In the genomic region with DNA sequence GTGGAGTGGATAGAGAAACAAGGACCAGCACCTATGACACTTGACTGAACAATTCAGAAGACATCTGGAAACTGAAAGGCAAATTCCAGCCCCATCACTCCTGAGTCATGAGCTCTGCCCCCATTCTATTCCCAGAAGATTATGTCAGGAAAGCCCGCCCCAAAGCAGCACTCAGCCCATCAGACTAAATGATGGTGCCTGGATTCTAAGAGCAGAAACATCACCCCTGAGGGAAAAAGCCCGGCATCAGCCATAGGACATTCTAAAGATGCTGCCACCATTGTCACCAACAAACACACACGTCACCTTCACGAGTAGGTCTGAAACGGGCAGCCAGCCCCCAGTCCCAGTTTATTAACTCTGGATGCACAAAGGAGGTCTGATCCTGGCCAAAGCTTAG, we compare ENCODE assay signal across 17 mouse cellular contexts.
DNase-seq lines count a peak whose midpoint lies in the region; ATAC-seq lines count a peak whose summit lies in the region.
"Had no signal": no experiment of that assay in that cellular context is flagged by ENCODE, and none has a peak within 500 bp of the region (broad histone marks: within the 10 kb centered on the region; RNA-seq: fewer than 3 reads in every experiment).

No protein-coding gene starts in this region.

- H3K27me3 ChIP-seq in neural tube, embryonic 11.5 days (ENCODE audit: control insufficient read depth, insufficient read depth, low read length): no peaks in the 10 kb centered on the region
- no peaks in the 10 kb centered on the region for H3K27me3 ChIP-seq in hindbrain, embryonic 15.5 days

- no peaks in the 10 kb centered on the region for H3K9me3 ChIP-seq in neural tube, embryonic 11.5 days (ENCODE audit: control insufficient read depth, low read length)
- H3K9me3 ChIP-seq in hindbrain, embryonic 15.5 days: no peaks in the 10 kb centered on the region
- H3K9me3 ChIP-seq: heart, embryonic 15.5 days; megakaryocyte, embryonic 14.5 days had no signal

- no peak overlapping the region for H3K4me2 ChIP-seq in neural tube, embryonic 11.5 days (ENCODE audit: low read depth)
- H3K4me2 ChIP-seq in hindbrain, embryonic 15.5 days: peak overlapping the region; percentile 50
- H3K4me2 ChIP-seq: heart, embryonic 15.5 days; lung, embryonic 14.5 days had no signal

- 55% methylated on average over 5 of the region's 5 CpGs for WGBS in neural tube, embryonic 11.5 days
- WGBS in hindbrain, embryonic 15.5 days: 27% methylated on average over 5 of the region's 5 CpGs

- peak; percentile 22 for DNase-seq in cerebellum, adult 11-12 months
- no peak for DNase-seq in cerebellum, adult 8-10 months
- DNase-seq in neural tube, embryonic 11.5 days (ENCODE audit: low spot score): no peak
- no peak for DNase-seq in neural tube, embryonic 10.5 days (ENCODE audit: extremely low spot score, low spot score)
- DNase-seq in retina, embryonic 14.5 days (ENCODE audit: low spot score): peak; percentile 44
- no peak for DNase-seq in kidney, adult 18-20 months
- DNase-seq: gastrocnemius, postnatal 36 days; kidney, adult 8-10 months; layer of hippocampus, adult 9-11 months; lung, embryonic 14.5 days; thymus, adult 2 months had no signal

- H3K36me3 ChIP-seq in neural tube, embryonic 11.5 days (ENCODE audit: control insufficient read depth, insufficient read depth, low read length): no peaks in the 10 kb centered on the region
- no peaks in the 10 kb centered on the region for H3K36me3 ChIP-seq in hindbrain, embryonic 15.5 days
- H3K36me3 ChIP-seq: heart, embryonic 15.5 days had no signal

- H3K27ac ChIP-seq in neural tube, embryonic 11.5 days (ENCODE audit: low read depth, low read length): peak overlapping the region; percentile 51
- H3K27ac ChIP-seq in hindbrain, embryonic 15.5 days (replicated peaks): peak overlapping the region; percentile 91
- H3K27ac ChIP-seq: heart, embryonic 15.5 days had no signal

- peak overlapping the region; percentile 23; the same call in 1 of the 2 replicates for H3K9ac ChIP-seq in neural tube, embryonic 11.5 days (ENCODE audit: low read length)
- H3K9ac ChIP-seq in hindbrain, embryonic 15.5 days: peak overlapping the region; percentile 47
- H3K9ac ChIP-seq: heart, embryonic 15.5 days; lung, embryonic 14.5 days had no signal

- ATAC-seq in neural tube, embryonic 11.5 days (ENCODE audit: insufficient read depth, low FRiP score, low TSS enrichment): no peak
- ATAC-seq in hindbrain, embryonic 15.5 days (ENCODE audit: low FRiP score, low read depth): peak; percentile 21; the same call in 1 of the 2 replicates
- no peak for ATAC-seq in erythroblast, adult 5-6 weeks (replicated peaks; ENCODE audit: low FRiP score, poor library complexity, severe bottlenecking)
- ATAC-seq: activated CD4-positive, CD25-positive, alpha-beta regulatory T cell, adult 4 months had no signal

- H3K4me3 ChIP-seq in neural tube, embryonic 11.5 days (ENCODE audit: low read depth, low read length): no peak overlapping the region
- H3K4me3 ChIP-seq in hindbrain, embryonic 15.5 days: peak overlapping the region; percentile 38
- H3K4me3 ChIP-seq: erythroblast, embryonic 14.5 days; heart, embryonic 15.5 days; megakaryocyte, embryonic 14.5 days had no signal

- no peaks in the 10 kb centered on the region for H3K4me1 ChIP-seq in neural tube, embryonic 11.5 days (ENCODE audit: control insufficient read depth, insufficient read depth, low read length)
- peaks cover 27% of the 10 kb centered on the region for H3K4me1 ChIP-seq in hindbrain, embryonic 15.5 days (replicated peaks)
- H3K4me1 ChIP-seq: heart, embryonic 15.5 days; megakaryocyte, embryonic 14.5 days had no signal

Comparison
In these comparisons a context has a peak if more than half of its experiments do, and no peak if none do; other contexts are left out.
1. DNase-seq: peak in cerebellum, adult 11-12 months (single experiment) and retina, embryonic 14.5 days (single experiment); none in cerebellum, adult 8-10 months (single experiment), neural tube, embryonic 11.5 days (single experiment), neural tube, embryonic 10.5 days (single experiment) and kidney, adult 18-20 months (single experiment).